Mouse (Mus musculus) lung, postnatal 0 days (tissue): ENCODE data around the gene Thap11.

Experiments
- CTCF ChIP-seq: IDR thresholded peaks from 2 replicates; pipeline ENCODE4 v1.5.1; 2016; ENCODE audit warnings: antibody characterized with exemption, mild to moderate bottlenecking
- EP300 ChIP-seq: IDR thresholded peaks from 2 replicates; pipeline ENCODE4 v1.6.1; 2016; ENCODE audit warnings: antibody characterized with exemption, mild to moderate bottlenecking, control low read depth

DNA sequence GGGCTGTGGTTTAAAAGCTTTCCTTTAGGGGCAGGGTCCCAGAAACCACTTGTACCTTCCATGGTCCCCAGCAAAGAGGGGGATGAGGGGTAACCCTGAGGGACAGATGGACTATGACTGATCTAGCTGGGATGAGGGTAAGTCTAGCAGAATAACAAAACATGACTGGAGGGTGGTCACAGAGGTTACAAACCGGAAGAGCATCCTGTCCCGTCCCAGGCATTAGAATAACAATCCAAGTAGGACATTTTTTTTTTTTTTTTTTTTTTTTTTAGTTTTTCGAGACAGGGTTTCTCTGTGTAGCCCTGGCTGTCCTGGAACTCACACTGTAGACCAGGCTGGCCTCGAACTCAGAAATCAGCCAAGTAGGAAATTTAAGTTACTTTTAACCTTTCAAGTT is 4.9 kb upstream of the Thap11 start:
- TF ChIP-seq CTCF (no peak), EP300 (no peak)
